Mouse (Mus musculus) embryonic facial prominence, embryonic 10.5 days (tissue): ENCODE measurements at regions not wholly inside any gene's neighbourhood (a gene's known extent, or its start where the extent isn't known, plus 50 kb on each side); places are given as distances from the start of the nearest gene placed in this dataset.

Experiments used
- DNase-seq: peaks from one replicate; pipeline ENCODE4 v3.0.0-alpha.2; 2017; ENCODE audit warnings: low spot score
- H3K27ac ChIP-seq: fragments of 300-500 bp; sonication (generic); replicated peaks from 2 replicates; pipeline ENCODE4 v1.5.1; 2016; ENCODE audit warnings: mild to moderate bottlenecking
- H3K27me3 ChIP-seq: fragments of 300-500 bp; sonication (generic); replicated peaks from 2 replicates; pipeline ENCODE4 v1.6.1; 2016; ENCODE audit warnings: low read depth, mild to moderate bottlenecking; ENCODE audit not compliant: poor library complexity, severe bottlenecking
- H3K36me3 ChIP-seq: fragments of 300-500 bp; sonication (generic); replicated peaks from 2 replicates; pipeline ENCODE4 v1.6.1; 2016; ENCODE audit warnings: mild to moderate bottlenecking, moderate library complexity
- H3K4me1 ChIP-seq: fragments of 300-500 bp; sonication (generic); 2 replicates; pipeline ENCODE4 v1.6.1; 2016
- H3K4me3 ChIP-seq: fragments of 300-500 bp; sonication (generic); 2 replicates; pipeline ENCODE4 v1.5.1; 2016; ENCODE audit warnings: mild to moderate bottlenecking, moderate library complexity
- H3K9me3 ChIP-seq: fragments of 300-500 bp; sonication (generic); 2 replicates; pipeline ENCODE4 v1.6.1; 2016; ENCODE audit warnings: mild to moderate bottlenecking
- WGBS: fragments of 180-500 bp; shearing (Covaris S2); methylation state at CpG from one replicate; pipeline ENCODE4 v1.1.7; 2016; 5-methylcytosine and 5-hydroxymethylcytosine counted together

DNA sequence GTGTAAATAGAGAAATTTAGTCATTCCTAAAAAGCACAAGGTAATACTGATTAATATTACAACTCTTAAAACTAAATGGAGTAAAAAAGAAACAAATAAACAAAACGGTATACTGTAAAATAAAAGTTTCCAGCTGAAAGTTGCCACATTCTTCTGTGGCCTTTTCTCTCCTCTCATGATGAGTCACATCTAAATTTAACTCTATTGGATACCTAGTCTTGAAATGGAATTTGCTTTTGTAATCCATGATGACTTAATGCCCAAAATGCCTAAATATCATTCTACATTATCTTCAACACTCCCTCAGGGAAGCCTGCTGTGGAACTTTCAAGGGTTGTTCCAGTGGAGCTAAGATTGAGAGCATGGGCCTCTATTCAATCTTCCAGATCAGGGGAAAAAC, 1298.5 kb upstream of the Dsel start:
- no peaks in the 10 kb centered on the region for H3K9me3 ChIP-seq
- no peaks in the 10 kb centered on the region for H3K27me3 ChIP-seq
- no peaks in the 10 kb centered on the region for H3K36me3 ChIP-seq
- H3K4me3 ChIP-seq: no peak overlapping the region
- H3K27ac ChIP-seq: no peak overlapping the region
- no peaks in the 10 kb centered on the region for H3K4me1 ChIP-seq
- 91% methylated on average over 1 of the region's 1 CpGs for WGBS
- DNase-seq: no peak
